ENCODE assay signal across 9 mouse cellular contexts in genomic region chr1:30948361-30948949, GRCm38 (mm10). TPM values are rescaled to one million over a fixed set of nuclear protein-coding genes. Genes with fewer than 3 reads are reported as not detected.
DNase-seq lines count a peak whose midpoint lies in the region; ATAC-seq and TF ChIP-seq lines count a peak whose summit lies in the region.
"Had no signal": no experiment of that assay in that cellular context is flagged by ENCODE, and none has a peak within 500 bp of the region (broad histone marks: within the 10 kb centered on the region; RNA-seq: fewer than 3 reads in every experiment).

No protein-coding gene starts in this region.

- peak in 1 of 2 experiments; percentile 31 for DNase-seq in layer of hippocampus, adult 2 months (ENCODE audit: low spot score in 2 of 2)
- no peak for DNase-seq in layer of hippocampus, adult 8-10 months (ENCODE audit: low spot score in 2 of 2)
- DNase-seq in NIH3T3 (ENCODE audit: low read depth), result peak; percentile 76
- peak; percentile 63 for DNase-seq in embryo, embryonic 9.5 days (ENCODE audit: extremely low spot score)

- WGBS in hindbrain, embryonic 12.5 days, result 1% methylated on average over 16 of the region's 16 CpGs
- 1% methylated on average over 16 of the region's 16 CpGs for WGBS in limb, embryonic 13.5 days
- under 1% methylated on average over 16 of the region's 16 CpGs for WGBS in midbrain, embryonic 15.5 days

- peaks cover 21% of the 10 kb centered on the region for H3K36me3 ChIP-seq in hindbrain, embryonic 12.5 days
- peaks cover 22% of the 10 kb centered on the region for H3K36me3 ChIP-seq in limb, embryonic 13.5 days
- peaks cover 17% of the 10 kb centered on the region for H3K36me3 ChIP-seq in midbrain, embryonic 15.5 days (replicated peaks)

- H3K4me1 ChIP-seq in hindbrain, embryonic 12.5 days, result peaks cover 14% of the 10 kb centered on the region
- H3K4me1 ChIP-seq in limb, embryonic 13.5 days, result peaks cover 18% of the 10 kb centered on the region
- peaks cover 27% of the 10 kb centered on the region for H3K4me1 ChIP-seq in midbrain, embryonic 15.5 days

- peak overlapping the region; percentile 67 for H3K4me3 ChIP-seq in layer of hippocampus, adult 2 months
- H3K4me3 ChIP-seq in hindbrain, embryonic 12.5 days, result peak overlapping the region; percentile 95
- H3K4me3 ChIP-seq in limb, embryonic 13.5 days, result peak overlapping the region; percentile 74
- H3K4me3 ChIP-seq in midbrain, embryonic 15.5 days, result peak overlapping the region; percentile 80

- peak overlapping the region; percentile 99 for H3K27ac ChIP-seq in layer of hippocampus, adult 2 months
- H3K27ac ChIP-seq in hindbrain, embryonic 12.5 days, result peak overlapping the region; percentile 98
- H3K27ac ChIP-seq in limb, embryonic 13.5 days, result peak overlapping the region; percentile 100
- peak overlapping the region; percentile 100 for H3K27ac ChIP-seq in midbrain, embryonic 15.5 days

- H3K27me3 ChIP-seq in hindbrain, embryonic 12.5 days, result no peaks in the 10 kb centered on the region
- no peaks in the 10 kb centered on the region for H3K27me3 ChIP-seq in limb, embryonic 13.5 days
- H3K27me3 ChIP-seq in midbrain, embryonic 15.5 days (replicated peaks), result no peaks in the 10 kb centered on the region

- peak overlapping the region; percentile 95 for H3K9ac ChIP-seq in hindbrain, embryonic 12.5 days
- peak overlapping the region; percentile 98 for H3K9ac ChIP-seq in limb, embryonic 13.5 days
- H3K9ac ChIP-seq in midbrain, embryonic 15.5 days, result peak overlapping the region; percentile 99

- ATAC-seq in hindbrain, embryonic 12.5 days (ENCODE audit: low FRiP score), result no peak
- no peak for ATAC-seq in limb, embryonic 13.5 days (ENCODE audit: low FRiP score, low read depth)
- ATAC-seq in midbrain, embryonic 15.5 days (replicated peaks), result no peak
- no peak for ATAC-seq in monocyte, adult 5-6 weeks (replicated peaks; ENCODE audit: insufficient number of reproducible peaks, low FRiP score, low TSS enrichment, poor library complexity, severe bottlenecking)

- peak; percentile 74 for TF ChIP-seq CTCF in layer of hippocampus, adult 2 months (conservative IDR thresholded peaks at IDR 0.05)

- peak overlapping the region; percentile 52 for H3K4me2 ChIP-seq in hindbrain, embryonic 12.5 days (replicated peaks)
- peak overlapping the region; percentile 60 for H3K4me2 ChIP-seq in limb, embryonic 13.5 days (replicated peaks)
- peak overlapping the region; percentile 50 for H3K4me2 ChIP-seq in midbrain, embryonic 15.5 days

- no peaks in the 10 kb centered on the region for H3K9me3 ChIP-seq in hindbrain, embryonic 12.5 days (replicated peaks)
- no peaks in the 10 kb centered on the region for H3K9me3 ChIP-seq in limb, embryonic 13.5 days
- no peaks in the 10 kb centered on the region for H3K9me3 ChIP-seq in midbrain, embryonic 15.5 days

RNA-seq across cellular contexts. Expression of gene AC153137.1, which starts 29.3 kb away (rescaled TPM):
- total RNA-seq in layer of hippocampus, adult 2 months (2021), result not detected
- total RNA-seq in layer of hippocampus, adult 8-10 months (2022), result not detected
- not detected in 2 replicates for polyA plus RNA-seq in hindbrain, embryonic 12.5 days (2016; fragmentation: Nextera tagmentation; extraction: Ambion mirVana)
- polyA plus RNA-seq in limb, embryonic 13.5 days (2015; fragmentation: Nextera tagmentation; extraction: Ambion mirVana), result not detected in 2 replicates
- polyA plus RNA-seq in midbrain, embryonic 15.5 days (2015; fragmentation: Nextera tagmentation; extraction: Ambion mirVana), result not detected in 2 replicates
- not detected in 3 replicates for total RNA-seq in monocyte, adult 5-6 weeks (2017)
- polyA plus RNA-seq: frontal cortex, adult 2 months had no signal

Comparison
In these comparisons a context has a peak if more than half of its experiments do, and no peak if none do; other contexts are left out.
1. DNase-seq: peak in NIH3T3 (single experiment) and embryo, embryonic 9.5 days (single experiment); none in layer of hippocampus, adult 8-10 months (0 of 2).
2. Peak in every context shown above with its lines, with median percentiles within 50 percentile points of each other: H3K27ac ChIP-seq, H3K4me3 ChIP-seq, H3K4me2 ChIP-seq and H3K9ac ChIP-seq.